Mouse (Mus musculus): ENCODE measurements around the gene Dbr1.

GRCm38 (mm10) chr9:99568023-99568346, 7.6 kb upstream of the Dbr1 start:
- TF ChIP-seq POLR2A (IDR thresholded peaks at IDR 0.05; ENCODE audit: borderline replicate concordance, extremely low read depth, low read depth, low read length): no peak
- TF ChIP-seq CTCF (IDR thresholded peaks at IDR 0.05; ENCODE audit: insufficient read depth, low read length): no peak

Measured in lung, adult 2 months (tissue).